In the genomic region with DNA sequence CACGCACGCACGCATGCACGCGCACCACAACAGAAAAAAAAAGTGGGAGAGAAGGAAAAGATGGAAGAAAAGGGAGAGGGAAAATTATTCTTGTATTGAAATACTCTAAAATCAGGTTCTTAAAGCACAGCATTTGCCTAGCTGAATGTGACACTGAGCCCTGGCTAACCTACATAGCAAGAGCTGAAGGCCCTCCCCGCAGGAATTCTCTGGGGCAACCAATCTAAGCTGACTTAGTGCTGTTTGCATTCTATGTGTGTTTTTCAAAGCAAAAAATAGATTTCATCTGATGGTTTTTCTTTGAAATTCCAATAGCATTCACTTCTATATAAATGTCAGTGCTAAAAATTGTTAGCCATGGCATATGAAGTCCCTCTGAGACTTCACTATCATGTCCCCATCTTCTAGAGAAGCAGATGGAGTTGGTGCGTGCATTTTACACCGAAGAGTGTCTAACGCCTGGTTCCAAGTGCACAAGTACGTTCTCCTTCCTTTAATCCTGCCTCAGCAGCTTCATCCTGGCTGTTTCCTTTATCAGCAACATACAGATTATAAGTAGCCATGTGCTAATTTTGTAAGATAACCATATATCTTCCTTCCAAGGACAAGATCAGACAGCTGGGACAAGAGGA, we compare ENCODE assay signal across 31 mouse cellular contexts.
"Had no signal": no experiment of that assay in that cellular context is flagged by ENCODE, and none has a peak within 500 bp of the region (broad histone marks: within the 10 kb centered on the region; RNA-seq: fewer than 3 reads in every experiment).

No protein-coding gene starts in this region.

- H3K4me1 ChIP-seq: limb, embryonic 10.5 days; limb, embryonic 12.5 days; limb, embryonic 13.5 days; limb, embryonic 15.5 days; liver, embryonic 12.5 days; liver, embryonic 13.5 days; liver, embryonic 15.5 days; lung, embryonic 15.5 days; megakaryocyte, embryonic 14.5 days; midbrain, embryonic 10.5 days; midbrain, embryonic 12.5 days; midbrain, embryonic 13.5 days; midbrain, embryonic 15.5 days; neural tube, embryonic 12.5 days; neural tube, embryonic 13.5 days had no signal

- ATAC-seq: liver, embryonic 12.5 days; liver, postnatal 0 days; lung, postnatal 0 days; midbrain, embryonic 13.5 days; midbrain, embryonic 15.5 days had no signal

- H3K27me3 ChIP-seq: limb, embryonic 12.5 days; limb, embryonic 13.5 days; limb, embryonic 15.5 days; liver, embryonic 12.5 days; liver, embryonic 13.5 days; liver, embryonic 15.5 days; lung, embryonic 15.5 days; megakaryocyte, embryonic 14.5 days; midbrain, embryonic 12.5 days; midbrain, embryonic 13.5 days; midbrain, embryonic 15.5 days; neural tube, embryonic 12.5 days; neural tube, embryonic 13.5 days had no signal

- H3K4me3 ChIP-seq: limb, embryonic 10.5 days; limb, embryonic 12.5 days; limb, embryonic 13.5 days; limb, embryonic 15.5 days; liver, embryonic 12.5 days; liver, embryonic 13.5 days; liver, embryonic 15.5 days; lung, embryonic 15.5 days; megakaryocyte, embryonic 14.5 days; midbrain, embryonic 10.5 days; midbrain, embryonic 12.5 days; midbrain, embryonic 13.5 days; midbrain, embryonic 15.5 days; myocyte; neural tube, embryonic 12.5 days; neural tube, embryonic 13.5 days had no signal

- H3K4me2 ChIP-seq: limb, embryonic 12.5 days; limb, embryonic 13.5 days; limb, embryonic 15.5 days; liver, embryonic 11.5 days; liver, embryonic 12.5 days; liver, embryonic 13.5 days; liver, embryonic 15.5 days; lung, embryonic 14.5 days; lung, embryonic 15.5 days; midbrain, embryonic 12.5 days; midbrain, embryonic 13.5 days; midbrain, embryonic 15.5 days; neural tube, embryonic 12.5 days; neural tube, embryonic 13.5 days had no signal

- H3K36me3 ChIP-seq: limb, embryonic 10.5 days; limb, embryonic 12.5 days; limb, embryonic 13.5 days; limb, embryonic 15.5 days; liver, embryonic 12.5 days; liver, embryonic 13.5 days; liver, embryonic 15.5 days; lung, embryonic 15.5 days; midbrain, embryonic 10.5 days; midbrain, embryonic 12.5 days; midbrain, embryonic 13.5 days; midbrain, embryonic 15.5 days; neural tube, embryonic 12.5 days; neural tube, embryonic 13.5 days had no signal

- H3K9me3 ChIP-seq: limb, embryonic 10.5 days; limb, embryonic 12.5 days; limb, embryonic 13.5 days; limb, embryonic 15.5 days; liver, embryonic 12.5 days; liver, embryonic 13.5 days; liver, embryonic 15.5 days; lung, embryonic 15.5 days; midbrain, embryonic 10.5 days; midbrain, embryonic 12.5 days; midbrain, embryonic 13.5 days; midbrain, embryonic 15.5 days; neural tube, embryonic 12.5 days; neural tube, embryonic 13.5 days had no signal

- H3K9ac ChIP-seq: limb, embryonic 12.5 days; limb, embryonic 13.5 days; limb, embryonic 15.5 days; liver, embryonic 12.5 days; liver, embryonic 13.5 days; liver, embryonic 14.5 days; liver, embryonic 15.5 days; liver, postnatal 0 days; lung, embryonic 14.5 days; lung, embryonic 15.5 days; midbrain, embryonic 12.5 days; midbrain, embryonic 13.5 days; midbrain, embryonic 15.5 days; neural tube, embryonic 12.5 days; neural tube, embryonic 13.5 days had no signal

- DNase-seq: left cerebral cortex, postnatal 4 days; liver; liver, embryonic 13.5 days; liver, postnatal 0 days; lung, adult 18-20 months; lung, adult 2 months; lung, embryonic 14.5 days; lung, postnatal 10 days; lung, postnatal 14 days; lung, postnatal 36 days; lung, postnatal 4 days; midbrain, embryonic 14.5 days had no signal

- H3K27ac ChIP-seq: limb, embryonic 10.5 days; limb, embryonic 12.5 days; limb, embryonic 13.5 days; limb, embryonic 15.5 days; liver, embryonic 12.5 days; liver, embryonic 13.5 days; liver, embryonic 14.5 days; liver, embryonic 15.5 days; lung, embryonic 15.5 days; macrophage; midbrain, embryonic 10.5 days; midbrain, embryonic 12.5 days; midbrain, embryonic 13.5 days; midbrain, embryonic 15.5 days; neural tube, embryonic 12.5 days; neural tube, embryonic 13.5 days had no signal
